Mouse (Mus musculus): ENCODE measurements at regions not wholly inside any gene's neighbourhood (a gene's known extent, or its start where the extent isn't known, plus 50 kb on each side); places are given as distances from the start of the nearest gene placed in this dataset.

DNA sequence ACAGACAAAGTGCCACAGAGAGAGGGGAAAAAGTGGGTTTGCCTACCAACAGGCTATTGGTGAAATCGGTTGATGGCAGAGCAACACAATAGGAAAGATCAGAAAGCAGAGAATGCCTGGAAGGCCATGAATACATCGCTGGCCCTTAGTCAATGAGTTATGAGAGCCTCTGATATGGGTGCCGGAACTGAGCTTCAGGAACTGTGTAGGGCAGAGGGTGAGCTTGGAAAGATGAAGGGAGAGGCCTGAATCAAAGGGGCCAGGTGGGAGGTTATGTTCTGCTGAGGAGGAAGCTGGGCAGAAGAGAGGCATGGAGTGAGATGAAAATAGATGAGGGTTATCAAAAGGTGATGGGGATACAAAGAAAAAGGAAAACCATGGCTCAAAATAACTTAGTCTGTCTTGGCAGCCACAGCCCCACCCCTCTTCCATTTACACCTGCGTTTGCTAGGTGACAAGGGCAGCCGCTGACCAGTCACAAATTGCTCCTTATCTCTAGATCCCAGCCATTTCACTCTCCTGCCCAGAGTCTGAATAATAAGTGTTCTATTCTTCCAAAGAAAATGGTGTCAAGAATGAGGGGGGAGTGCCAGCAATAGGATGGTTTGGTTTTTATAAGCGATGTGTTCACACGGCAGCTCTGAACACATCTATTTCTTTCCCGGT is 77.7 kb upstream of the Rad23b start:
- in situ Hi-C loops (cut with MboI; ENCODE audit: unreplicated experiment in 2 of 2) = loop anchor here in 1 of 2 experiments (25.0 kb wide), 1 partner anchor 1215 kb away; no protein-coding TSS in a partner anchor

DNA sequence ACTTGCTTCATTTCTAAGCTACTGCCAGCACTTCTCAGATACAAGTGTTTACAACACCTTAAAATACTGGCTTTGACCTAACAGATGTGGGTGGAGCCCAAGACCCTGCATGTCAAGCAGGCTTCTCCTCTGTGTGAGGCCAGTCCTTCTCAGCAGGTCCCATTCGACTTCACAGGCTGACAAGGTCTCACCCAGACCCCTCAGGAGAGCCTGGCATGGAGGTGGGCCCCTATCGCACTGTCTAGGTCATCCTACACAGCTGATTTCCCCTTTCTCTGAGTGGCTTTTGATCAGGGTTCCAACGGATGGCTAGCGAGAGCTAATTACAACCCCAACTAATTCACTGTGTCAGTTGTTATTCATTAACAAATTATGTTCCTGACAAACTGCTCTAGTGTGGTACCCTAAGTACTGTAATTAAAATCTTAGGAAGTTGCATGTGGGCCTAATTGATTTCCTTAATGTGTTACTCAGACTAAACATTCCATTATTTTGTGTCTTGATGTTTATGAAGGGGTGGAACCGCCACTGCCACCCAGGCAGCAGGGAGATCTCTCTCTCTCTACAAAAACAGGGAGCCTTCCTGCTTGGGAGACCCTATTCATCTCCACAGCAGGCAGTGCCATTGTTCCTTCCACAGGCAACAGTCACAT is 73.4 kb upstream of the Rad23b start:
- in situ Hi-C loops (cut with MboI; ENCODE audit: unreplicated experiment in 2 of 2) = loop anchor here in 1 of 2 experiments (25.0 kb wide), 2 partner anchors 786 to 1211 kb away; no protein-coding TSS in a partner anchor

DNA sequence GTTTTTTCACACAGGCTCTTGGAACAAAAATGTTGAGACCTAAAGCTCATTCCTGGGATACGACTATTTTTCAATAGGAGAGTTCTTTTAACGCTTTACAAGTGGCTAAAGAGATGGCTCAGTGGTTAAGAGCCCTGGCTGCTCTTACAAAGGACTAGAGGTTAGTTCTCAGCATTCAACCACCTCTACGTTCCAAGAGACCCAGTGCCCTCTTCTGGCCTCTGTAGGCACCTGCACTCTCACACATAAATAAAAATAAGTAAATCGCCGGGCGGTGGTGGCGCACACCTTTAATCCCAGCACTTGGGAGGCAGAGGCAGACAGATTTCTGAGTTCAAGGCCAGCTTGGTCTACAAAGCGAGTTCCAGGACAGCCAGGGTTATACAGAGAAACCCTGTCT is 70.5 kb upstream of the Rad23b start:
- in situ Hi-C loops (cut with MboI; ENCODE audit: unreplicated experiment in 2 of 2) = loop anchor here in 1 of 2 experiments (25.0 kb wide), 2 partner anchors 783 to 1208 kb away; no protein-coding TSS in a partner anchor

DNA sequence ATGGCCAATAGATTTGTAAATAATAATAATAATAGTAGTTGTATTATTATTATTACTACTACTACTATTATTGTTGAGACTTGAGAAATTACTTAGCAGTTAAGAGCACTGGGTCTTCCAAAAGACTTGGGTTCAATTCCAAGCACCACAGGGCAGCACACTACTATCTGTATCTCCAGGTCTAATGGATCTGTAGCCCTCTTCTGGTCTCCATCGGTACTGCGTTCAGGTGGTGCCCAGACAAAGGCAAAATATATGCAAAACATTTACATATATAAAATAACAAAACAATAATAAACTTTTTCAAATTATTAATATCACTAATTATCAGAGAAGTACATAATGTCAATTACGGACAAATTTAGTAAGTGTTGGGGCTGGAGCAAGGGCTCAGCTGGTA is 69.1 kb upstream of the Rad23b start:
- in situ Hi-C loops (cut with MboI; ENCODE audit: unreplicated experiment in 2 of 2) = loop anchor here in 1 of 2 experiments (10.0 to 25.0 kb wide), 3 partner anchors 782 to 1404 kb away; no protein-coding TSS in a partner anchor

DNA sequence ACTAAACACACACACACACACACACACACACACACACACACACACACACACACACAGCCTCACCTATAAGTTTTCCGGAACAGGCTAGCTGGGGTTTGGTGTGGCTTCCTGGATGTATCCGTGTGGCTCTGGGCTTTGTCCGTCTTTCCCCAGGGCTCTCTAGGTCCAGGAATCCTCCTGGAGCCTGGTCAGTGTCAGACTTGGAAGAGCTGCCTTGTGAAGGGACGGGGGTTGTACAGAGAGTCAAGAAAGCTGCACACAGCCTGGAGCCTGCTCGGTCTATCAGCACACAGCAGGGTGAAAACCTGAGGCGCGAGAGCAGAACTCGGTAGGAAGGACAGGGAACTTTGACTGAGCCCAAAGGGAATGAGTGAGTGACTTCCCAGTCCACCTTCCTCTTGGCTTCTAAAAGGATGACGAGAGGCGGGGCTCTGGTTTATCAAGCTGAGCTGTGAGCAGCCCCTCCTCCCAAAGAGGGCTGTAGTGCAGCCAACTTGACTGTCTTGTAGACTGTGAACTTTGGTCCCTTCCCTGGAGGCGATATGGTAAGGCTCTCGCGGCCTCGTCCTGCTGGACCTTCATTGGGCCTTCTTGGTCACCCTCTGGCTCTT is 68.3 kb upstream of the Rad23b start:
- in situ Hi-C loops (cut with MboI; ENCODE audit: unreplicated experiment in 2 of 2) = loop anchor here in 1 of 2 experiments (10.0 to 25.0 kb wide), 3 partner anchors 781 to 1403 kb away; no protein-coding TSS in a partner anchor

DNA sequence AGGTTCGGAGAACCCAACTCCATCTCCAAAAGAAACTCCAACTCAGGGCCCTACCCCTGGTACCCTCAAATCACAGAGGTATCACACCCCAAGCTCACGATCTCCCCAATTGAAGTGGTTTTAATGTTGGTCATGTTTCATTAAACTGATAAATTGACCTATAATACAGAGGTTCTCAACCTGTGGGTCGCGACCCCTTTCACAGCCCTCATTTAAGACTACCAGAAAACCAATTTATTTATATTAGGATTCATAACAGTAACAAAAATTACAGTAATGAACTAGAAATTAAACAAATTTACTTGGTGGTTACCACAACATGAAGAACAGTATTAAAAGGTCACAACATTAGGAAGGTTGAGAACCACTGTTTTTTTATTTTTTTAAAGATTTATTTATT is 67.4 kb upstream of the Rad23b start:
- in situ Hi-C loops (cut with MboI; ENCODE audit: unreplicated experiment in 2 of 2) = loop anchor here in 1 of 2 experiments (10.0 to 25.0 kb wide), 3 partner anchors 780 to 1402 kb away; no protein-coding TSS in a partner anchor

DNA sequence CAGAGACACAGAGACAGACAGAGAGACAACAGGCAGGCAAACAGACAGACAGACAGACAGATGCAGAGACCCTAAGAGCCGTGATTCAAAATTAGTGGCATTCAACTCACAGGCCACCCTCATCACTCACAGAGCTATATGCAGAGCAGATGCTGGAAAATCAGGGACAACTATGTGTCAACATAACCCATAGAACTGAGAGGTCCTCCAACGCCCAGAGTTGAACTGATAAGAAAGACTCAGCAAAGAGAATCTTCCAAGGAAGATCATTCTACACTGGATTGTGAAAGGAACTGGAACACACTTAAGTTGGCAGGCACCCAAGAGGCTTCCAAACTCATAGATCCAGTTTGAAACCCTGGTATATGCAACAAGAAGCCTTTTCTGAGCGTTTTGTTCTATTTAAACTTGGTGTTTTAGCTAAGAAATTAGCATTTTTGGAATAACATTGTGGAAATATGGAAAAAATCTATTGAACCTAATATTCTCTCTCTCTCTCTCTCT is 65.1 kb upstream of the Rad23b start:
- in situ Hi-C loops (cut with MboI; ENCODE audit: unreplicated experiment in 2 of 2) = loop anchor here in 1 of 2 experiments (10.0 to 25.0 kb wide), 3 partner anchors 778 to 1400 kb away; no protein-coding TSS in a partner anchor

DNA sequence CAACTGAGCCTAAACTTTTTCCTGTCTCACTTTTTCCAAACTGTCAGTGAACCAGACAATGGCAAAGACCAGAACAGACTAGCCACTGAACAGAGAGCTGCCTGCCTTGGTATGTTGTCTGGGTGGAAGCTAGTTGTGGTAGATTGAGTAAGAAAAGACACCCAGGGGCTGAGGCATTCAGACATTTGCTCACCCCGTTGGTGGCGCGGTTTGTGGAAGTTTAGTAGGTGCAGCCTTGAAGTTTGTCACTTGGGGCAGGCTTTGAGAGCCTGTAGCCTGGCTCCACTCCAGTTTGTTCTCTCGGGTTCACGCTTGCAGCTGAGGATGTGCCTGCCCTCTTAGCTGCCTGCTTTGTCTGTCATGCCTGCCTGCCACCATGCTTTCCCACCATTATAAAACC is 64.2 kb upstream of the Rad23b start:
- in situ Hi-C loops (cut with MboI; ENCODE audit: unreplicated experiment in 2 of 2) = loop anchor here in 1 of 2 experiments (10.0 to 25.0 kb wide), 3 partner anchors 777 to 1399 kb away; no protein-coding TSS in a partner anchor

DNA sequence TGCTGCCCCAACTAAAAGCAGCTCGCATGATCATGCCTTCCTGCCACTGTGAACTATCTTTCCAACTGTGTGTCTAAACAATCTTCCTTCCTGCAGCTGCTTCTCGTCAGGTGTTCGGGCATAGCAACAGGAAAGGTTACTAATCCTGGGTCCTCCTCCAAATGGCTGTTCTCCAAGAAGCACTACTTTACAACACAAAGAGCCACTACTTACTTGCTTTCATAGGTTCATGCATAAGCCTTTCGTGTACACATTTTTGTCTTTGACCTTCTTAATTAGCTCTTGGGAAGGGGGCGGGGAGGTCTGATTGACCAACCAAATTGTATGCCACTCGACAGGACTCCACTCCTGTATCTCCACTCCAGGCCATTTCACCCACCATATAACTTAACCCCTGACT is 61.4 kb upstream of the Rad23b start:
- in situ Hi-C loops (cut with MboI; ENCODE audit: unreplicated experiment in 2 of 2) = loop anchor here in 1 of 2 experiments (10.0 to 25.0 kb wide), 3 partner anchors 774 to 1396 kb away; no protein-coding TSS in a partner anchor

DNA sequence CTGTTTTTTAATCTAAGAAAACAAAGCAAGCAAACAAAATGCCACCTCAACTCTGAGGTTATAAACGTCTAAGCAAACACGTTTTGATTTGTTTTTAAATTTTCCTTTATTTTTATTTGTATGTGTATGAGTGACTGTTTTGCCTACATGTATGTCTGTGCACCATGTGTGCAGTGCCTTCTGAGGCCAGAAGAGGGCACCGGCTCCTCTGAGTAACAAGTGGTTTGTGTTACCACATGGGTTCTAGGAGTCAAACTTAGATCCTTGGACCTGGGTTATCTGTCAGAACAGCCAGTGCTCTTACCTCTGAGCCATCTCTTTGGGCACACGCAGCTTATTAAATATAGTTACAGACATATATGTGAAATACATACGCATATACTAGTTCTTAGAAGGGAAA is 57.6 kb upstream of the Rad23b start:
- in situ Hi-C loops (cut with MboI; ENCODE audit: unreplicated experiment in 2 of 2) = loop anchor here (5.0 to 25.0 kb wide), 7 partner anchors 73 to 1195 kb away; no protein-coding TSS in a partner anchor

DNA sequence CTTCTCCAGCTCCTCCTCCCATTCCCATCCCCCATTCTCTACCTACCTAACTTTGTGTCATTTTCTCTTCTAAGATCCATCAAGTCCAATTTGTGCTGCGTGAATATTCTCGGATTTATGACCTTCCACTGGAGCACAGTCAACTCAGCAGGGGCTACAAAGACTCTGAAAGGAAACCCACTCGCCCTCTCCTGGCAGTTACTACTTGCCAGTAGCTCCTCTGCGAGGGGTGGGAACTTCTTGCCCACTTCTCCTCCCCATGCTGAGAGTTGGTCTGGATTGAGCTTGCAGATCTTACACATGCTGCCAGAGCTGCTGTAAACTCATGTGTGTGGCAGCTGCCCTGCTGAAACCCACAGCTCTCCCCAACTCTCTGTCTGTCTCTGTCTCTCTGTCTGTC is 57.1 kb upstream of the Rad23b start:
- in situ Hi-C loops (cut with MboI; ENCODE audit: unreplicated experiment in 2 of 2) = loop anchor here (5.0 to 25.0 kb wide), 7 partner anchors 72 to 1195 kb away; no protein-coding TSS in a partner anchor

DNA sequence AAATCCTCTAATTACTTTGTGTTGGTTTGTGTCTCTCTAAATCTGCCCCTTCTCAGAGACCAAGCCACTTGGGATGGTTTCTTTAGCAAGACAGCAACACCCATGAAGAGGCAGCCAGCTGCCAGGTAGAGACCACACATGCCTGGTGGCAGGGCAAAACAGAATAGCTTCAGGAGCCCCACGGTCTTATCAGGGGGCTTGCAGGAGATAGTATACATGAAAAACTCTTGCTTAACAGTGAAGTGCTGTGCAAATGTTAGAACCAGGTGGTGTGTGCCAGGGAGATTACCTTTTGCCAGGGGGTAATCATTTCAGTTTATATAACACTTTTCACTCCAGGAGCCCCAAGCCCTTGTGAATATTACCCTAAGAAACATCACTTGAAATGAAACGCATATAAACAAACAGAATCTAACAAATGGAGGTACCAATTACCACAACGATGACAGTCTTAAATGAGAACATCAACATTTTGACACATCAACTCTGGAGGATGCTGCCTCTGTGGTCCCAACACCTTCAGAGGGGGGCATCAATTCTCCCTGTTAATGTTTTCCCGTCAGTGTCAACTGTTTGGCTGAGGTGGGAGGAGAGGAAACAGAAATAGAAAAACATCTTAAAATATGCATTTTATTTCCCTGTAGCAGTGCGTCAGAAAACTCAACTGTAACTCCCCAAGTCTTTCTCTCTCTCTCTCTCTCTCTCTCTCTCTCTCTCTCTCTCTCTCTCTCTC is 56.3 kb upstream of the Rad23b start:
- in situ Hi-C loops (cut with MboI; ENCODE audit: unreplicated experiment in 2 of 2) = loop anchor here (5.0 to 25.0 kb wide), 7 partner anchors 71 to 1194 kb away; no protein-coding TSS in a partner anchor

DNA sequence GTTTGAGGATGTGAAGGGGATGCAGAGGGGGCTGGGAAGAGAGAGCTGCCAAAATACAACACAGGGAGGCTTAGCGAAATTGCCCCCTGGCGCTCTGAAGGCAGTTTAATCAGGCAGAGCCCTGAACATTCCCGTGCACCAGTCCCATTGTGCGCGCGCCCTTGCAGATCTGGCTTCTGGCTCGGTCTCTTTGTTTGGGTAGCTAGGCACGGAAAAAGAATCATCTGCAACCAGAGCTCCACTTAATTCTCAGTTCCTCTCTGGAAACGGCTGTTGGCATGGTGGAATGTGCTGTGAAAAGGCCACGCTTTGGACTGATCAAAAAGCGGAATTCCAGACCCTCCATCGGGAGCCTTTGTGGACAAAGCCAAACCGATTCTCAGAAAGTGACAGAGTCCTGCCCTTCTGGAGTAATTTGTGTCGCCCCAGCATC is 55.6 kb upstream of the Rad23b start:
- in situ Hi-C loops (cut with MboI; ENCODE audit: unreplicated experiment in 2 of 2) = loop anchor here (5.0 to 25.0 kb wide), 7 partner anchors 71 to 1193 kb away; no protein-coding TSS in a partner anchor

DNA sequence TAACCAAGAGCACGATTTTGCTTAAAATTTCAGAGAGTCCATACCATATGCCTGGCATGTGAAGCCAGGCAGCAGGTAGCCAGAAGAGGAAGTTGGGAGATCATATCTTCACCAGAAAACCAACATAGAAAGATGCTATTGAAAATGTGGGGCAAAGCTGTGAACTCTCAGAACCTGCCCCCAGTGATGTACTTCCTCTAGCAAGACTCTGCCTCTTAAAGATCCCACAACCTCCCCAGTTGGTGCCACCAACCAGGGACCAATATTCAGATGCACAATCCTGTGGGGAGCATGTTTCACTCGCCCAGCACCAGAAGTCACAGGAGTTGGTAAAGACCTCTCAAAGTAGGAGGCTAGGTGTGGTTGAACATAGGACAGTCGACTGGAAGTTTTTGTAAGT is 52.0 kb upstream of the Rad23b start:
- in situ Hi-C loops (cut with MboI; ENCODE audit: unreplicated experiment in 2 of 2) = loop anchor here (10.0 to 25.0 kb wide), 5 partner anchors 67 to 1189 kb away; no protein-coding TSS in a partner anchor
